Mouse (Mus musculus) G1E (cell line): ENCODE measurements around the gene Olfr458. TPM values are rescaled to one million over a fixed set of nuclear protein-coding genes. Genes with fewer than 3 reads are reported as not detected.

Experiments used
- ATAC-seq: 2 replicates; pipeline ENCODE4 v1.8.0; 2016; ENCODE audit warnings: mild to moderate bottlenecking; ENCODE audit not compliant: insufficient number of reproducible peaks, poor library complexity, low FRiP score, severe bottlenecking; ENCODE audit errors: extremely low read depth
- DNase-seq: peaks from one replicate; pipeline ENCODE4 v3.0.0; 2012; ENCODE audit warnings: low spot score
- H3K27me3 ChIP-seq: 2 replicates; pipeline ENCODE4 v1.6.1; 2012; ENCODE audit warnings: mild to moderate bottlenecking, low read length, inconsistent platforms; ENCODE audit not compliant: insufficient read depth
- H3K36me3 ChIP-seq: replicated peaks from 2 replicates; pipeline ENCODE3; 2012; ENCODE audit warnings: mild to moderate bottlenecking, inconsistent platforms
- H3K4me1 ChIP-seq: 2 replicates; pipeline ENCODE4 v1.6.1; 2012; ENCODE audit warnings: low read depth, low read length, inconsistent platforms, mixed read lengths; ENCODE audit not compliant: insufficient read depth
- H3K4me3 ChIP-seq: 2 replicates; pipeline ENCODE4 v1.5.1; 2012; ENCODE audit warnings: low read depth, mild to moderate bottlenecking, inconsistent platforms, low read length, moderate library complexity, mixed read lengths
- H3K9me3 ChIP-seq: replicated peaks from 2 replicates; pipeline ENCODE4 v1.6.1; 2012; ENCODE audit warnings: inconsistent platforms
- CTCF ChIP-seq: IDR thresholded peaks from 2 replicates; pipeline ENCODE4 v1.5.1; 2012; ENCODE audit warnings: low read depth, low read length, inconsistent platforms, mixed read lengths
- GATA1 ChIP-seq: IDR thresholded peaks from 2 replicates; pipeline ENCODE4 v1.6.1; 2012; ENCODE audit warnings: borderline replicate concordance, low read length, inconsistent platforms, mixed read lengths
- GATA2 ChIP-seq: IDR thresholded peaks from 2 replicates; pipeline ENCODE4 v1.6.1; 2012; ENCODE audit warnings: low read depth, low read length, inconsistent platforms, borderline replicate concordance
- POLR2AphosphoS5 ChIP-seq: IDR thresholded peaks from 2 replicates; pipeline ENCODE4 v1.6.1; 2012; ENCODE audit warnings: low read depth, low read length, inconsistent platforms; ENCODE audit not compliant: insufficient replicate concordance
- TAL1 ChIP-seq: conservative IDR thresholded peaks from 2 replicates; pipeline ENCODE4 v1.6.1; 2012; ENCODE audit warnings: low read depth, low read length, inconsistent platforms, mixed read lengths
- polyA plus RNA-seq: library from polyadenylated mRNA; stranded (reverse); fragments of >175 nt; gene quantifications from 2 replicates; pipeline ENCODE4 v1.2.3, GENCODE M21; 2012
- total RNA-seq, 2 experiments: library from RNA; stranded (forward) in 1 of 2; stranded (reverse) in 1 of 2; fragments of 200-1000 nt in 1 of 2; fragments of >200 nt in 1 of 2; fragmentation: Nextera tagmentation in 1 of 2; gene quantifications; 2 replicates each; pipeline ENCODE4 v1.2.3; 2014 to 2017

Gene Olfr458
- total RNA-seq (2014; fragmentation: Nextera tagmentation) (not detected in 2 replicates), total RNA-seq (2017) (0.05 and 0.17 TPM in 2 replicates), polyA plus RNA-seq (not detected in 2 replicates)

- Histone ChIP-seq H3K9me3 (no peaks in the 10 kb centered on the region), H3K4me3 (no peak within 1 kb of the TSS), H3K4me1 (no peaks in the 10 kb centered on the region), H3K36me3 (no peaks in the 10 kb centered on the region), H3K27me3 (no peaks in the 10 kb centered on the region)
- TF ChIP-seq TAL1 (no peak), POLR2AphosphoS5 (no peak), CTCF (no peak), GATA2 (no peak), GATA1 (no peak)
- DNase-seq (no peak), ATAC-seq (no peak)
Measured at GRCm38 (mm10) chr6:42465096-42465495, at the start of gene Olfr458. Gene Olfr458 (minus strand): TSS chr6:42465196.

- H3K4me1 ChIP-seq = no peaks in the 10 kb centered on the region
- no peak for DNase-seq
- H3K9me3 ChIP-seq = no peaks in the 10 kb centered on the region
- no peaks in the 10 kb centered on the region for H3K36me3 ChIP-seq
- TF ChIP-seq GATA1 (no peak), TAL1 (no peak), GATA2 (no peak), CTCF (no peak), POLR2AphosphoS5 (no peak)
- ATAC-seq = no peak
- H3K4me3 ChIP-seq = no peak overlapping the region
- H3K27me3 ChIP-seq = no peaks in the 10 kb centered on the region
Measured at GRCm38 (mm10) chr6:42513461-42513860, 48.5 kb upstream of the Olfr458 start.

- ATAC-seq (no peak), DNase-seq (no peak)
- Histone ChIP-seq H3K36me3 (no peaks in the 10 kb centered on the region), H3K4me3 (no peak overlapping the region), H3K9me3 (no peaks in the 10 kb centered on the region), H3K27me3 (no peaks in the 10 kb centered on the region), H3K4me1 (no peaks in the 10 kb centered on the region)
- no peak for TF ChIP-seq POLR2AphosphoS5
- TF ChIP-seq GATA1 = no peak
- TF ChIP-seq TAL1 = no peak
- no peak for TF ChIP-seq GATA2
- no peak for TF ChIP-seq CTCF
Measured at GRCm38 (mm10) chr6:42509311-42509710, 44.3 kb upstream of the Olfr458 start.

- TF ChIP-seq GATA1 (no peak), CTCF (no peak), TAL1 (no peak), GATA2 (no peak), POLR2AphosphoS5 (no peak)
- no peaks in the 10 kb centered on the region for H3K36me3 ChIP-seq
- H3K4me3 ChIP-seq = no peak overlapping the region
- DNase-seq = no peak
- H3K27me3 ChIP-seq = no peaks in the 10 kb centered on the region
- no peaks in the 10 kb centered on the region for H3K9me3 ChIP-seq
- no peak for ATAC-seq
- no peaks in the 10 kb centered on the region for H3K4me1 ChIP-seq
Measured at GRCm38 (mm10) chr6:42503478-42503877, 38.5 kb upstream of the Olfr458 start.

GRCm38 (mm10) chr6:42489731-42490130 lies 24.7 kb upstream of the Olfr458 start:
- no peaks in the 10 kb centered on the region for H3K9me3 ChIP-seq
- DNase-seq (no peak), ATAC-seq (no peak)
- no peaks in the 10 kb centered on the region for H3K36me3 ChIP-seq
- H3K27me3 ChIP-seq = no peaks in the 10 kb centered on the region
- TF ChIP-seq CTCF (no peak), TAL1 (no peak)
- no peak overlapping the region for H3K4me3 ChIP-seq
- H3K4me1 ChIP-seq = no peaks in the 10 kb centered on the region

GRCm38 (mm10) chr6:42487114-42487513 lies 22.1 kb upstream of the Olfr458 start, which contains the start of gene Olfr456:
Gene Olfr456 (minus strand): TSS chr6:42487214.
- ATAC-seq = no peak
- no peaks in the 10 kb centered on the region for H3K4me1 ChIP-seq

GRCm38 (mm10) chr6:42484633-42485032 lies 19.6 kb upstream of the Olfr458 start:
- TF ChIP-seq CTCF (no peak), POLR2AphosphoS5 (no peak), TAL1 (no peak), GATA2 (no peak), GATA1 (no peak)
- H3K27me3 ChIP-seq = no peaks in the 10 kb centered on the region
- H3K4me3 ChIP-seq = no peak overlapping the region
- ATAC-seq = no peak
- no peak for DNase-seq
- no peaks in the 10 kb centered on the region for H3K36me3 ChIP-seq
- H3K4me1 ChIP-seq = no peaks in the 10 kb centered on the region
- no peaks in the 10 kb centered on the region for H3K9me3 ChIP-seq

More at GRCm38 (mm10) chr6:42487114-42487513, 22.1 kb upstream of the Olfr458 start, which contains the start of gene Olfr456:
- TF ChIP-seq TAL1 = no peak
- no peak for TF ChIP-seq GATA2
- Histone ChIP-seq H3K9me3 (no peaks in the 10 kb centered on the region), H3K36me3 (no peaks in the 10 kb centered on the region), H3K27me3 (no peaks in the 10 kb centered on the region), H3K4me3 (no peak within 1 kb of the TSS)
- DNase-seq = no peak
